Mouse (Mus musculus): ENCODE measurements around the gene Rbak. TPM values are rescaled to one million over a fixed set of nuclear protein-coding genes. Genes with fewer than 3 reads are reported as not detected.
A peak's percentile ranks its signal among the peaks of the same experiment; 100 is the strongest.
"Not testable (repeated sequence)": the region's sequence is repeated elsewhere in the genome, so short reads cannot be mapped to it uniquely, and the experiment has no call there.

Gene Rbak
- polyA plus RNA-seq (2011; ENCODE audit: insufficient read depth, insufficient read length, low replicate concordance, missing spikeins), result 3.8 and 6.9 TPM in 2 replicates

DNA sequence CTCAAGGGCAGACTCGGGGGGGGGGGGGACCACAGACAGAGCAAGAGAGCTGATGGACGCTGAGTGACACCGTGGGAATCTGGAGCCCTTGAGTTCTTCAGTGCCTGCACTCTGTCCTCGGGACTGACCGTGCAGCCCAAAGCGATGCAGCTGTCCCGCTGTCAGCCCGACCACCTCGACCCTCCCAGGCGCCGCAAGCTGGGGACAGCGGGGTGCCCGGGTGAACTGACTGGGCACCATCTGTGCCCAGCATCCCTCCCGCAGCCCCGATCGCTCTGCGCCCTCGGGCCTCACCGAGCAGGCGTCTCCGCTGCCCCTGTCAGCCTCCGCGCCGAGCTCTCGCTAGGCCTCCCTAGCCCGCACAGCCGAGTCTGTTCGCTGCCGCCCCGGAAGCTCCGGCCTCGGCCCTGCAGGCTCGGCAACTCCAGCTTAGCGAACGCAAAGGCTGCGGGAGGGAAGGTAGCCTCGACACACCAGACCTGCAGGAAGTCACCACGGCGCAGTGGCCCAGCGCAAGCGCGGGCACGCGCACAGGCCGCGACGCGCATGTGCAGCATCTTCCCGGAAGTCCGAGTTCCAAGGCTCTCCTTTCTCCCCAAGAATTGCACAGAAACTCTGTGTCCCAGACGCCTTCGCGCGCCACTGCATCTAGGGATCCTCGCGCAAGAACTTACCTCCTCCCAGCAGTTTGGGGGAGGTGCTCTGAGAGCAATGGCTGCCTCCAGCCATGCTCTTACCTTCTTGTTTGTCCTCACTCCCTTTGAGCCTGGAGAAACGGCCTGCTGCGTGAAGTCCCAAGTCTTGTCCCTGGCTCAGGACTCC lies at the start of gene Rbak, which contains the start of gene Spdye4b:
Gene Rbak, minus strand, starts transcription at position 521 of the 822 bp plus-strand sequence.
Gene Spdye4b, plus strand, starts transcription at position 763 of the 822 bp plus-strand sequence.
- H3K4me3 ChIP-seq (replicated peaks; ENCODE audit: control insufficient read depth, low read depth, low read length), result peak within 1 kb of the TSS; percentile 83
- TF ChIP-seq CTCF (IDR thresholded peaks at IDR 0.05; ENCODE audit: control insufficient read depth, insufficient read depth, low read length) (no peak), POLR2A (IDR thresholded peaks at IDR 0.05; ENCODE audit: borderline replicate concordance, control insufficient read depth, low read depth, low read length) (peak; percentile 90; the same call in 1 of the 2 replicates)
- H3K27ac ChIP-seq (ENCODE audit: control insufficient read depth, insufficient read depth, low read depth, low read length, poor library complexity), result peak within 1 kb of the TSS; percentile 71
- WGBS, result under 1% methylated on average over 58 of the region's 58 CpGs
- H3K4me1 ChIP-seq (ENCODE audit: control insufficient read depth, insufficient read depth, low read length), result no peaks in the 10 kb centered on the region

DNA sequence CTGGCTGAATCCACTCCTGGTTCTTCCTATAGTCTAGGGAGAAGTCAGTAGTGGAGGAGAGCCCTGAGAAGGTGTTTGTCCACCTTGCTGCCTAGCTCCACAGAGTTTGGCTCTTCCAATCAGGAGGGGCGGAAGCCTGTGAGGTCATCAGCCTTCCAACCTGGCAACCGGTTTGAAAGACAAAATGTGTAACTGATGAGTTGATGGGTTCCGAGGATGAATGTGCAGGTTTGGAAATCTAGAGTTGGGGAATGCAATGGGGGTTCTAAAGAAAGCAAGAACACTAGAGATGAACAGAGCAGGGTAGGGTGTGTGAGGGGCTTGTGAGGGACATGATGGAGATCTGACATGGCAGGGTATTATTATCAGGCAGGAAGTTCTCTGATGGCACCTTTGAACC lies 46.2 kb upstream of the Rbak start, which contains the start of gene Spdye4a:
Gene Spdye4a, minus strand, starts transcription at position 101 of the 400 bp plus-strand sequence.
- TF ChIP-seq CTCF (IDR thresholded peaks at IDR 0.05; ENCODE audit: control insufficient read depth, insufficient read depth, low read length), result no peak
- TF ChIP-seq POLR2A (IDR thresholded peaks at IDR 0.05; ENCODE audit: borderline replicate concordance, control insufficient read depth, low read depth, low read length), result no peak
- Histone ChIP-seq H3K4me1 (ENCODE audit: control insufficient read depth, insufficient read depth, low read length) (no peaks in the 10 kb centered on the region), H3K27ac (ENCODE audit: control insufficient read depth, insufficient read depth, low read depth, low read length, poor library complexity) (no peak within 1 kb of the TSS), H3K4me3 (replicated peaks; ENCODE audit: control insufficient read depth, low read depth, low read length) (no peak within 1 kb of the TSS)
- WGBS, result 74% methylated on average over 3 of the region's 3 CpGs

DNA sequence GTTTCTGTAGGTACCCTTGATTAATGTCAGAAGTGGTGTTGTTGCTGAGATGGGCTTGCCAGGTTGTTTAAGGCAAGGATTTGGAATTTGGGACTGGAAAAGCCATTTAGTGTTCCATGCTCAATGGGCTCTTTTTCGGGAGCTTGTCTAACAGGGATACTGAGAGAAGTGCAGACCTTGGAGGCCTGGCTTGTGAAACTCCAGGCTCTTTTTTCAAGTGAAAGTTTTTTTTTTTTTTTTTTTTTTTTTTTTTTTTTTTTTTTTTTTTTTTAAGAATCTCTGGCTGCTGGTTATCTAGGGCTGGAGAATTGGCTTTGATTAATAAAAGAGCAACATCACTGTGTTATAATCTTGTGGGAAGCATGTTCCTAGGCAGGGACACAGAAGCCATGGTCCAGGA lies 41.7 kb upstream of the Rbak start:
- no peak overlapping the region for H3K27ac ChIP-seq (ENCODE audit: control insufficient read depth, insufficient read depth, low read depth, low read length, poor library complexity)
- H3K4me1 ChIP-seq (ENCODE audit: control insufficient read depth, insufficient read depth, low read length), result no peaks in the 10 kb centered on the region
- TF ChIP-seq CTCF (IDR thresholded peaks at IDR 0.05; ENCODE audit: control insufficient read depth, insufficient read depth, low read length), result no peak
- no peak for TF ChIP-seq POLR2A (IDR thresholded peaks at IDR 0.05; ENCODE audit: borderline replicate concordance, control insufficient read depth, low read depth, low read length)
- H3K4me3 ChIP-seq (replicated peaks; ENCODE audit: control insufficient read depth, low read depth, low read length), result no peak overlapping the region
- WGBS, result 71% methylated on average over 1 of the region's 1 CpGs

DNA sequence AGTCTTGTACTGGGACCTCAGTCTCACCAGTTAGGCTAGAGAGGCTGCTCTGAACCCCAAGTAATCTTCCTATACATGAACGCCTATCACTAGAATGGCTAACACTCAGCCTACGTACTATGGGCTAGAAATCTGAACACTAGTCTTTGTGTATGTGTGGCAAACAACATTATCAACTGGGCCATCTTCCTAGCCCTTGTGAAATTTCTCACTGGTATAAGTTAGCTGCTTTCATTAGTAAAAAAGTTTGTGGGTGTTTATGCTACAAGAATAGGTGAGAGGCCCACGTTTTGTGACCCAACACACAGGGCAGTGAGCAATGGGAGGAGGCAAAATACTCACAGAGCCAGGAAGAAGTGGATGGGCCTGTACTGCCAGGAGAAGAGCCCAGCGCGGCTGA lies 40.4 kb upstream of the Rbak start:
- Histone ChIP-seq H3K4me3 (replicated peaks; ENCODE audit: control insufficient read depth, low read depth, low read length) (no peak overlapping the region), H3K4me1 (ENCODE audit: control insufficient read depth, insufficient read depth, low read length) (no peaks in the 10 kb centered on the region), H3K27ac (ENCODE audit: control insufficient read depth, insufficient read depth, low read depth, low read length, poor library complexity) (no peak overlapping the region)
- TF ChIP-seq CTCF (IDR thresholded peaks at IDR 0.05; ENCODE audit: control insufficient read depth, insufficient read depth, low read length), result no peak
- TF ChIP-seq POLR2A (IDR thresholded peaks at IDR 0.05; ENCODE audit: borderline replicate concordance, control insufficient read depth, low read depth, low read length), result no peak
- WGBS, result 75% methylated on average over 5 of the region's 5 CpGs

DNA sequence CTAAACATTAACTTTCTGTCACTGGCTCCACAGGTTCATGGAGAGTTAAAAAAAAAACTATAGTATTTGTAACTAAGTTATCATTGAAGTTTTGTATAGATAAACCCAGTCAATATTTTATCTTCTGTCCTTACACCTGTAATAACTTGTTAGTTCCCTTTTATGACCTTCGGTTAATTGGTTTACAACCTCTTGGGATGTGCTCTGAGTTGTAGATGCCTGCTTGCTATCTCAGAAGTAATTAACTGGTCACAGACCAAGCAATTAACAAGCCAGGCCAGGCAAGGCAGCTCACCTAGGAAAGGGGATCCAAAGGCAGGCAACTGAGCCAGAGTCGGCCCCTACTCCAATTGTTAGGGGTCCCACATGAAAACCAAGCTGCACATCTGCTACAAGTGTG lies 33.3 kb upstream of the Rbak start:
- 64% methylated on average over 2 of the region's 2 CpGs for WGBS
- H3K4me1 ChIP-seq (ENCODE audit: control insufficient read depth, insufficient read depth, low read length), result no peaks in the 10 kb centered on the region
- TF ChIP-seq POLR2A (IDR thresholded peaks at IDR 0.05; ENCODE audit: borderline replicate concordance, control insufficient read depth, low read depth, low read length) (no peak), CTCF (IDR thresholded peaks at IDR 0.05; ENCODE audit: control insufficient read depth, insufficient read depth, low read length) (no peak)
- no peak overlapping the region for H3K27ac ChIP-seq (ENCODE audit: control insufficient read depth, insufficient read depth, low read depth, low read length, poor library complexity)
- H3K4me3 ChIP-seq (replicated peaks; ENCODE audit: control insufficient read depth, low read depth, low read length), result no peak overlapping the region

DNA sequence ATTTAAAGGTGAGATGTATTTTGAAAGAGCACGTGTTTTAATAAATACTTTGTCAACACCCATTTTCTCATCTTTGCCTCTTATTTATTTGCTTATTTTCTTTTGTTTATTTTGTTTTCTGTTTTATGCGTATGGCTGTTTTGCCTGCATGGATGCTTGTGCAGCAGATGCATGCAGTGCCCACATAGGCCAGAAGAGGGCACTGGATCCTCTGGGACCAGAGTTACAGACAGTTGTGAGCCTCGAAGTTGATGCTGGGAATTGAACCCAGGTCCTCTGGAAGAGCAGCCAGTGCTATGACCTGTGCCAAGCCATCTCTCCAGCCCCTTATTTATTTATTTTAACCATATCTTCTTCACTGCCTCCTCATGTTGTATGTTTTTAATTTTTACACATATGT lies 24.4 kb upstream of the Rbak start:
- H3K4me3 ChIP-seq (replicated peaks; ENCODE audit: control insufficient read depth, low read depth, low read length), result no peak overlapping the region
- TF ChIP-seq POLR2A (IDR thresholded peaks at IDR 0.05; ENCODE audit: borderline replicate concordance, control insufficient read depth, low read depth, low read length), result no peak
- peak; percentile 38 for TF ChIP-seq CTCF (IDR thresholded peaks at IDR 0.05; ENCODE audit: control insufficient read depth, insufficient read depth, low read length)
- no peak overlapping the region for H3K27ac ChIP-seq (ENCODE audit: control insufficient read depth, insufficient read depth, low read depth, low read length, poor library complexity)
- 74% methylated on average over 3 of the region's 3 CpGs for WGBS
- H3K4me1 ChIP-seq (ENCODE audit: control insufficient read depth, insufficient read depth, low read length), result no peaks in the 10 kb centered on the region

DNA sequence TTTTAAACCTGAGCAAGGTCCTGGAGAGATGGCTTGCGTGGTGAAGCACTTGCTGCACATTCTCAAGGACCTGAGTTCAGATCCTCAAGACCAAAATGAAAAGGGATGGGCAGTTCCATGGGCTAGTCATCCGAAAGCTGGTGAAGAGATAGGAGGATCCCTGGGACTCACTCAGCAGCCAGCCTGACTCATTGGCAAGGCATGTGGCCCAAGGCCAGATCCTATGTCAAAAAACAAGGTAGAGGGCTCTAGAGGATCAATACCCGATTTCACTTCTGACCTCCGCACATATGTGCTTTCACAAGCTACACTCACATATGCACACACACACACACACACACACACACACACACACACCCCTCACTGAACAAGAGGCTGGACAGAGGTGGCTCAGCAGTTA lies 15.9 kb upstream of the Rbak start:
- TF ChIP-seq CTCF (IDR thresholded peaks at IDR 0.05; ENCODE audit: control insufficient read depth, insufficient read depth, low read length), result no peak
- TF ChIP-seq POLR2A (IDR thresholded peaks at IDR 0.05; ENCODE audit: borderline replicate concordance, control insufficient read depth, low read depth, low read length), result no peak
- Histone ChIP-seq H3K27ac (ENCODE audit: control insufficient read depth, insufficient read depth, low read depth, low read length, poor library complexity) (no peak overlapping the region), H3K4me3 (replicated peaks; ENCODE audit: control insufficient read depth, low read depth, low read length) (no peak overlapping the region), H3K4me1 (ENCODE audit: control insufficient read depth, insufficient read depth, low read length) (no peaks in the 10 kb centered on the region)
- WGBS, result 78% methylated on average over 4 of the region's 4 CpGs

DNA sequence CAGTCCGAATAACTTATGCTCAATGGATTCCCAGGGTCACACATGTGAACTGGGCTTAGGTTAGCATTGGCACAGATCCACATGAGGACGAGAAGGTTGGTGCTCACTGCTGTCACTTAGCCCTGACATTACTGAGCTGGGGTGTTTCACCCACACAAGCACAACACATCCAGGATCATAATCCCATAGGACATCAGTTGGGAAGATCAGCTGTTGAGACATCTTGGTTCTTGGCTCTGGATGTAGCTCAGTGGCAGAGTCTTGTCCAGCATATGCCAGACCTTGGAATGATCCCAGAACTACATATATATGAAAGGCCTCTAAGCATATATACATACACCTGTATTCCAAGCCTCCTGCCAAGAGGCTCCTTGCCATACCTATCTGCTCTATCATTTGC lies 14.6 kb upstream of the Rbak start:
- TF ChIP-seq CTCF (IDR thresholded peaks at IDR 0.05; ENCODE audit: control insufficient read depth, insufficient read depth, low read length) (no peak), POLR2A (IDR thresholded peaks at IDR 0.05; ENCODE audit: borderline replicate concordance, control insufficient read depth, low read depth, low read length) (no peak)
- WGBS, result 69% methylated on average over 2 of the region's 2 CpGs
- Histone ChIP-seq H3K4me3 (replicated peaks; ENCODE audit: control insufficient read depth, low read depth, low read length) (no peak overlapping the region), H3K4me1 (ENCODE audit: control insufficient read depth, insufficient read depth, low read length) (no peaks in the 10 kb centered on the region), H3K27ac (ENCODE audit: control insufficient read depth, insufficient read depth, low read depth, low read length, poor library complexity) (no peak overlapping the region)

DNA sequence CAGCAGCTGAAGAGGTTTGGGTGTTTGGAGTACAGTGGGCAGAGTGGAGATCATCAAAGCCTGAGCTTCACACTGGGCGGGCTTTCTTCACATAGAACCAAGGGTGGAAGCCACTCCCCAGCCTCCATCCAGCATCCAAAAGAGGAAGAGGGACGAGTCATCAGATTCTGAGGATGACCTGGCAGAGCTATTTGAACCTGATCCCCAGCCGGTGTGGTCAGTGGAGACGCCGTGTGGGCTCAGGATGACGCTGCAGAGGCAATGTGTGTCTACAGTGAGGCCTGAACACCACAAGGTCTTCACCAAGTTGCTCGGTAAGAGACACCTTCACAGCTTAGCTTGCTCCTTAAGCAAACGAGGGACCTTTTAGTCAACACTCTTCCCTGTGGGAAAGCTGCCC lies 14.2 kb upstream of the Rbak start:
- not testable (repeated sequence) for H3K4me3 ChIP-seq (replicated peaks; ENCODE audit: control insufficient read depth, low read depth, low read length); H3K27ac ChIP-seq (ENCODE audit: control insufficient read depth, insufficient read depth, low read depth, low read length, poor library complexity); H3K4me1 ChIP-seq (ENCODE audit: control insufficient read depth, insufficient read depth, low read length)
- 46% methylated on average over 8 of the region's 8 CpGs for WGBS

Data from bone marrow, adult 2 months (tissue).